Mouse (Mus musculus) spleen, adult 2 months (tissue): ENCODE measurements around the gene Jak1. TPM values are rescaled to one million over a fixed set of nuclear protein-coding genes. Genes with fewer than 3 reads are reported as not detected.

Experiments
- DNase-seq, 2 experiments: peaks; one replicate each; pipeline versions ENCODE4 v3.0.0 to v3.0.0-alpha.2; 2012 to 2021; ENCODE audit warnings: low spot score in 2 of 2, low read depth in 1 of 2
- H3K27ac ChIP-seq: fragments of 200-500 bp; 2 replicates; pipeline ENCODE4 v1.5.1; 2012; ENCODE audit warnings: low read length, inconsistent platforms; ENCODE audit not compliant: insufficient read depth
- H3K27me3 ChIP-seq: fragments of 200-500 bp; 2 replicates; pipeline ENCODE4 v1.6.1; 2012; ENCODE audit warnings: mild to moderate bottlenecking, moderate library complexity, low read length, inconsistent platforms; ENCODE audit not compliant: control insufficient read depth, insufficient read depth
- H3K36me3 ChIP-seq: fragments of 200-500 bp; 2 replicates; pipeline ENCODE4 v1.6.1; 2012; ENCODE audit warnings: mild to moderate bottlenecking, low read length, inconsistent platforms; ENCODE audit not compliant: control insufficient read depth, insufficient read depth
- H3K4me1 ChIP-seq: fragments of 200-500 bp; 2 replicates; pipeline ENCODE4 v1.6.1; 2011; ENCODE audit warnings: inconsistent platforms; ENCODE audit not compliant: control insufficient read depth, insufficient read depth, insufficient read length
- H3K4me3 ChIP-seq: fragments of 200-500 bp; 2 replicates; pipeline ENCODE4 v1.5.1; 2011; ENCODE audit warnings: mild to moderate bottlenecking, inconsistent platforms; ENCODE audit not compliant: insufficient read depth, insufficient read length; ENCODE audit errors: extremely low read depth
- CTCF ChIP-seq: fragments of 200-500 bp; IDR thresholded peaks from 2 replicates; pipeline ENCODE4 v1.5.1; 2011; ENCODE audit warnings: mild to moderate bottlenecking, inconsistent platforms; ENCODE audit not compliant: insufficient read depth, insufficient read length, insufficient replicate concordance; ENCODE audit errors: extremely low read depth
- POLR2A ChIP-seq: fragments of 200-500 bp; IDR thresholded peaks from 2 replicates; pipeline ENCODE4 v1.6.1; 2011; ENCODE audit warnings: low read depth, low read length, inconsistent platforms
- WGBS: fragments of 180-500 bp; shearing (Covaris S2); methylation state at CpG from one replicate; pipeline ENCODE4 v1.1.7; 2018; 5-methylcytosine and 5-hydroxymethylcytosine counted together
- polyA plus RNA-seq: library from polyadenylated mRNA; depleted of rRNA; stranded (reverse); fragments of >200 nt; gene quantifications from 2 replicates; pipeline ENCODE4 v1.2.3, GENCODE M21; 2012

Jak1 gene
- polyA plus RNA-seq, 1 experiment = 63.9 TPM

DNA sequence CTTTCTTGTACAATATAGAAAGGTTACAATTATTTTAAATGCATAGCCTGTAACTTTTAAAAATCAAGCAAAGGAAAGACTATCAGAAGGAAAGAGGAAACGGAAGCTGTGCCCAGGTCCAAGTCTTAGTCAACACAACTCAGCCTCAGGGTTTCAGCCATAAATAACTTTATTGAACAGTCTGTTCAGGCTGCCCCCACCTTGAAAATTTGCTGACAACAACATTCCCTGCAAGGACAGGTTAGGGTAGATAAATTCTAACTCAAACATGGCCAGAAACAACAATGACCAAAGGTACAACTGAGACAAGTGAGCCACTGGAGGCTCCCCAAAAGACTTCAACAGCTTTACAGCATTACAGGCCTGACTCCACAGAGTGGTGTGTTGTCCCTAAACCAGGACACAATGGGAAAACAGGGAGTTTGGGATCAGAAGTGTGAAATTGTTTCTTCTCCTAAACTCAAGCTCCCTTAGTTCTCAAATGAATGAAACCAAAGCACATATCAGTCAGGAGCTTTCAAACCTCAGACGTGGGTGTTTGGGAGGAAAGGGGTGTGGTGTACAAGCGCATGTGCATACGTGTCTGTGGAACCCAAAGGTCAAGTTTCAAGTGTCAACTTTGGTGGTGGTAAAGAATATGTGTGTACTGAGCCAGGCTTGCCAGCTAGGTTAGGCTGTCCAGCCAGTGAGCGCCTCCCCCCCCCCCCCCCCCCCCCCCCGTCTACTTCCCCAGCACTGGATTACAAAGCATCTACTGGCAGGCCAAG lies 14.9 kb downstream of the Jak1 start:
- Histone ChIP-seq H3K4me1 (peaks cover 39% of the 10 kb centered on the region), H3K27ac (peak overlapping the region; percentile 40; the same call in 1 of the 2 replicates)

DNA sequence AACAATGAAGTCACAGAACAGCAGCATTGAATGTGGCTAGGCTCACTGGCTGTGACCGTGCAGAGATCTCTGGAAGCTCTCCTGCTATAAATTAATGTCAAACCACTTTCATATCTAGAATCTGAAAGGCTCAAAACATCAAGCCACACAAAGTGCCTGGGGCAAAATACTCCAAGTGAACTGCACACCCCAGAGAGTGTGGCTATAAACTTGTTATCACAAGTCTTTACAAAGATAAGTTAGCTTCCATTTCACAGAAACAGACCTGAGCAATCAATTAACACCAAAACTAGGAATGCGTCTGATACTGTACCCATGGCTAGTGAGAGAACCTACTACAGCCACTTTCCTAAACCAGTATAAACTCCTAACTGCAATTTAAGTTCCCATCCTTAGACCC lies 17.7 kb downstream of the Jak1 start:
- Histone ChIP-seq H3K4me3 (no peak overlapping the region), H3K36me3 (no peaks in the 10 kb centered on the region), H3K27me3 (no peaks in the 10 kb centered on the region), H3K27ac (no peak overlapping the region), H3K4me1 (peaks cover 26% of the 10 kb centered on the region)
- 50% methylated on average over 2 of the region's 2 CpGs for WGBS
- no peak for TF ChIP-seq POLR2A
- TF ChIP-seq CTCF = no peak
- DNase-seq = no peak

More for the DNA sequence above, 14.9 kb downstream of the Jak1 start:
- no peaks in the 10 kb centered on the region for H3K36me3 ChIP-seq
- peak in 1 of 2 experiments; percentile 22 for DNase-seq
- 11% methylated on average over 4 of the region's 6 CpGs for WGBS
- no peak for TF ChIP-seq POLR2A
- no peak for TF ChIP-seq CTCF
- H3K27me3 ChIP-seq = no peaks in the 10 kb centered on the region
- H3K4me3 ChIP-seq = no peak overlapping the region

DNA sequence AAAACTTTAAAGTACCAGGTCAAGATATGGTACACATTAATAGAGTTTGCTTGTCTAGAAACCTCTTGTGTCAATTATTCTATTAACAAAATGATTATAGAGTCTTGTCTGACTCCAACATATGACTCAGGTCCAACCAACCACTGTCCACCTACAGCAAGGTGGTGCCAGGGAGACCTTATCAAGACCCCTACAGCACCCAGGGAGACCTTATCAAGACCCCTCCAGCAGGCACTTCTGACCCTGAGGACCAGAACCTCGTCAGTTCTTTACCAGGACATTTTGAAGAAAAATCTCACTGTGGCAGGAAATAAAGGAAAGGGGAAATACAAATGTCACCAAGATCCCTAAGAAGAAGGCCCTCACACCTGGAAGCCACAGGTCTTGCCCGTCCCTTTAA lies 18.5 kb downstream of the Jak1 start:
- DNase-seq = no peak
- TF ChIP-seq POLR2A = no peak
- TF ChIP-seq CTCF = no peak
- Histone ChIP-seq H3K27ac (peak overlapping the region; percentile 23; the same call in 1 of the 2 replicates), H3K27me3 (no peaks in the 10 kb centered on the region), H3K36me3 (peaks cover 3% of the 10 kb centered on the region; the same call in 1 of the 2 replicates), H3K4me1 (peaks cover 30% of the 10 kb centered on the region), H3K4me3 (no peak overlapping the region)
- WGBS = 64% methylated on average over 2 of the region's 2 CpGs

DNA sequence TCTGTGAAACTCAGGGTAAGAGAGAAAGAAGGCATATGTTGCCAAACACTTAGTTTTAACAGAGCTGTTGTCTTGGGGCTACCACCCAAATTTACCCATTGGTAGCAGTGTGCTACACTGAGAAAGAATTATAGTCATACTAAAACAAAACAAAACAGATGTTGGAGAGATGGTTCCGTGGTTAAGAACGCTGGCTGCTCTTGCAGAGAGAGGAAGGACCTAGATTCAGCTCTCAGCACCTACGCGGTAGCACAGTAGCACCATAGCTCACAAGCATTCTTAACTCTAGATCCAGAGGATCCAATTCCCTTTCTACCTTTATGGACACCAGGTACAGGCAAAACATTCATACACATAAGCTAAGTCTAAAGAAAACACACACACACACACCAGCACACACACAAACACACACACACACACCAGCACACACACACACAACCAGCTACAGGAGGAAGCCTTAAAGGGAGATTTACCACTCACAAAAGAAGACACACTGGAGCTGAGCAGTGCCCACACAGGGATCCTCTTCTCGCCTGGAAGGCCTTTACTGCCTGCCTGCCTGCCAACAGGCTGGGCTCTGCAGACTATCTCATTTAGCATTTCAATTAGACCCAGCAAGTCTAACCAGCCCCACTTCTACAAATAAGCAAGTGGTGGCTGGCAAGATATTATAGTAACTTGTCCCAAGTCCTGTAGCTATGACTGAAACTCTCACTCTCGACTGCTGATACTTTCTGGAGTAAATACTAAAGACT lies 20.6 kb downstream of the Jak1 start:
- Histone ChIP-seq H3K27me3 (no peaks in the 10 kb centered on the region), H3K36me3 (peaks cover 3% of the 10 kb centered on the region; the same call in 1 of the 2 replicates), H3K4me3 (peak overlapping the region; percentile 28; the same call in 1 of the 2 replicates), H3K4me1 (peaks cover 32% of the 10 kb centered on the region), H3K27ac (peak overlapping the region; percentile 82)
- no peak for DNase-seq
- TF ChIP-seq POLR2A = no peak
- TF ChIP-seq CTCF = no peak
- 12% methylated on average over 6 of the region's 6 CpGs for WGBS

DNA sequence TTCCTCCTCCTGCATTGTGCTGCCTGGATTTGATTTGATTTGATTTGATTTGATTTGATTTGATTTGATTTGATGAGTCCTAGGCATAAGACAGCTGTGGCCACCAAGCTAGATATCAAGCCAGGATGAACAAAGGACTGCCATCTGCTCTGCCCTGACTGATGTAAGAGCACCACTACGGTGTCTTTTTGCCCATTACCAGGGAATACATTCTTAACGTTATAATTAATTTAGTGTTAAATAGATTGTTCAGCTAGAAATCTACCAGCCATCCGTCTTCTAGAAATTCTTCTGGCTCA lies 24.3 kb downstream of the Jak1 start:
- Histone ChIP-seq H3K36me3 (peaks cover 3% of the 10 kb centered on the region; the same call in 1 of the 2 replicates), H3K27ac (no peak overlapping the region), H3K4me3 (no peak overlapping the region), H3K4me1 (peaks cover 32% of the 10 kb centered on the region; the same call in 1 of the 2 replicates), H3K27me3 (no peaks in the 10 kb centered on the region)
- DNase-seq = no peak
- 88% methylated on average over 3 of the region's 3 CpGs for WGBS
- TF ChIP-seq CTCF = no peak

DNA sequence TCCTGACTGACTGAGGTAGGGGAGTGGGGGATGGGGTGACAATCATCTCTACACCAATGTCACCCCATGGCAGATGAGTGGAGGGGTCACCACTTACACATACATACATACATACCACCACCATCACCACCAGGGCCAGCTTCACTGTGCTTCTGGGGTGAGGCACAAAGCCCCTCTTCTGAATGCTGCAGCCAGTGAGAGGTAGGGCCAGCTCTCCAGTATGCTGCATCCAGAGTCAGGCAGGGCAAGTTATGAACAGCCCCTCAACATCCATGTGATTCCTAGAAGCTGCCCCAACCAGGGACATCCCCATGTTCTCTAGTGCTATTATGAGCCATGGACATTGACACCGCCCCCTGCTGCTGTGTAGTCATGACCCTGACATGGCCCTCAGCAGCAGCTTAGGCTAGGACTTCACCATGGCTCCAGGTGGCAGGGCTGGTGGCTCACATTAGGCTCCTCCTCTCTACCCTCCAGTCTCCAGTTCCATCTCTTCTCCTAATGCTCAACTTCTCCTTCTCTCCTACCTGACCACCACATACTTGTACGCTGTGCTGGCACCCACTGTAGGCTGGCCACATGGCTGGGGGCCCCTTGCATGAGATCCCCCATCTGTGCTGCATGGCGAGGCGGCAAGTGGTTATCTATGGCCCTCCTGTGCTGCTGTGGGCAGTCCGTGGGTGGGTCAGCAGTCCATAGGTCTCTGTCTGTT lies 24.8 kb downstream of the Jak1 start:
- WGBS = 93% methylated on average over 5 of the region's 5 CpGs
- Histone ChIP-seq H3K4me3 (no peak overlapping the region), H3K27me3 (no peaks in the 10 kb centered on the region), H3K4me1 (peaks cover 32% of the 10 kb centered on the region; the same call in 1 of the 2 replicates), H3K27ac (no peak overlapping the region), H3K36me3 (peaks cover 3% of the 10 kb centered on the region; the same call in 1 of the 2 replicates)
- DNase-seq = no peak
- TF ChIP-seq CTCF (no peak), POLR2A (no peak)
